Mouse (Mus musculus) liver, adult 2 months (tissue): ENCODE data around the gene Tcea2.

ENCODE experiments used
- CTCF ChIP-seq: fragments of 200-500 bp; IDR thresholded peaks from 2 replicates; pipeline ENCODE4 v1.5.1; 2011; ENCODE audit warnings: low read depth, low read length, control low read depth
- POLR2A ChIP-seq: fragments of 200-500 bp; IDR thresholded peaks from 2 replicates; pipeline ENCODE4 v1.6.1; 2011; ENCODE audit warnings: low read length, control low read depth; ENCODE audit not compliant: insufficient read depth; ENCODE audit errors: extremely low read depth

- no peak for TF ChIP-seq CTCF
- 0 out of 2 replicates have a peak, but pooled peaks have one; percentile 20 for TF ChIP-seq POLR2A
Measured at GRCm38 (mm10) chr2:181679951-181680715, at the start of gene Tcea2.
